In the genomic region with DNA sequence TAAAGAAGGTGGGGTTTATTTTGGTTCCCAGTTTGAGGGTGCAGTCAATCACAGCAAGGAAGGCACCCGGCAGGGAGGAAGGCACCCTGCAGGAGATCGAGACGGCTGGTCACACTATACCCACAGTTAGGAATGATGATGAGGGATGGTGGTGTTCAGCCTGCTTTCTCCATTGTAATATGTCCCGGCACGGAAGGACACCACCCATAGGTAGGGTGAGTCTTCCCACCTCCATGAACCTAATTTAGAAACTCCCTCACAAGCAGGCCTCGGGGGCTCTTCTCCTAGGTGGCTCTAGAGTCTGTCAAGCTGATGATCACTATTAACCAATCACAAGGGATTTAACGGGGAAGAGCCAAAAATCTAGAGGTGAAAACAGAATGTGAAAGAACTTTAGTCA, we compare ENCODE assay signal across 26 mouse cellular contexts. TPM values are rescaled to one million over a fixed set of nuclear protein-coding genes. Genes with fewer than 3 reads are reported as not detected.
A peak's percentile ranks its signal among the peaks of the same experiment; 100 is the strongest.
DNase-seq lines count a peak whose midpoint lies in the region; ATAC-seq and TF ChIP-seq lines count a peak whose summit lies in the region.
"Had no signal": no experiment of that assay in that cellular context is flagged by ENCODE, and none has a peak within 500 bp of the region (broad histone marks: within the 10 kb centered on the region; RNA-seq: fewer than 3 reads in every experiment).

No protein-coding gene starts in this region.

- peak; percentile 17; the same call in 1 of the 2 replicates for TF ChIP-seq POLR2A in CH12.LX (IDR thresholded peaks at IDR 0.05; ENCODE audit: low read depth, low read length)

- TF ChIP-seq EP300 in CH12.LX (IDR thresholded peaks at IDR 0.05; ENCODE audit: low read length) = no peak

- no peak for TF ChIP-seq CTCF in CH12.LX (conservative IDR thresholded peaks at IDR 0.05 in 1 of 2, IDR thresholded peaks at IDR 0.05 in 1 of 2; ENCODE audit: low read depth in 2 of 2, low read length in 2 of 2)

- dilution Hi-C loops in CH12.LX (cut with MboI; ENCODE audit: extremely low pct_ligation_motif_present, extremely low pct_unique_long_range_greater_than_20kb, low sequenced_read_pairs) = no loop called here

- WGBS in intestine, embryonic 15.5 days = 94% methylated on average over 7 of the region's 7 CpGs

- in situ Hi-C loops in CH12.LX (cut with MboI; ENCODE audit: low pct_ligation_motif_present, low pct_unique_long_range_greater_than_20kb, low sequenced_read_pairs) = no loop called here

- DNase-seq in heart, adult 11 months = peak; percentile 90
- no peak for DNase-seq in heart, postnatal 4 days
- no peak for DNase-seq in CH12.LX (ENCODE audit: extremely low read depth)
- DNase-seq in induced T-regulatory cell, adult 2 months (ENCODE audit: low read depth) = peak; percentile 18
- peak; percentile 16 for DNase-seq in naive thymus-derived CD4-positive, alpha-beta T cell, adult 2 months (ENCODE audit: low read depth)
- DNase-seq in embryo, embryonic 10 days (ENCODE audit: low spot score) = no peak
- DNase-seq in gastrocnemius, postnatal 25 days = no peak
- DNase-seq: adrenal gland, adult 2 months; adrenal gland, adult 8-10 months; adrenal gland, postnatal 10 days; adrenal gland, postnatal 14 days; adrenal gland, postnatal 25 days; adrenal gland, postnatal 36 days; B cell, adult 2 months; cerebellum, adult 11 months; cerebellum, adult 11-12 months; cerebellum, adult 18-20 months had no signal

- H3K4me2 ChIP-seq in CH12.LX (ENCODE audit: insufficient read depth, low read depth, poor library complexity, severe bottlenecking) = no peak overlapping the region
- no peak overlapping the region for H3K4me2 ChIP-seq in intestine, embryonic 15.5 days (replicated peaks)

- no peaks in the 10 kb centered on the region; the same call in 1 of the 2 replicates for H3K79me2 ChIP-seq in CH12.LX (replicated peaks; ENCODE audit: control insufficient read depth, extremely low read depth, insufficient read depth, poor library complexity, severe bottlenecking)

- H3K9ac ChIP-seq in CH12.LX (ENCODE audit: insufficient read depth, low read depth) = no peak overlapping the region
- H3K9ac ChIP-seq in intestine, embryonic 15.5 days = no peak overlapping the region

- ATAC-seq in intestine, embryonic 15.5 days = no peak
- ATAC-seq: activated CD4-positive, CD25-positive, alpha-beta regulatory T cell, adult 4 months; CD4-positive, CD25-positive, alpha-beta regulatory T cell, adult 4 months; Patski had no signal

- H3K27ac ChIP-seq in CH12.LX (ENCODE audit: insufficient read depth, low read depth) = no peak overlapping the region
- H3K27ac ChIP-seq in intestine, embryonic 15.5 days = no peak overlapping the region

- H3K4me3 ChIP-seq in CH12.LX (replicated peaks in 1 of 3; ENCODE audit: low read depth in 2 of 3, low read length in 2 of 3, poor library complexity in 1 of 3) = no peak overlapping the region
- H3K4me3 ChIP-seq in intestine, embryonic 15.5 days (replicated peaks) = no peak overlapping the region

- peaks cover 0 to 34% of the 10 kb centered on the region in 2 experiments; a peak in 2 of 4 replicates for H3K4me1 ChIP-seq in CH12.LX (ENCODE audit: control insufficient read depth in 1 of 2, insufficient read depth in 2 of 2)
- no peaks in the 10 kb centered on the region for H3K4me1 ChIP-seq in intestine, embryonic 15.5 days (replicated peaks)

- no peaks in the 10 kb centered on the region for H3K9me3 ChIP-seq in CH12.LX (replicated peaks; ENCODE audit: low read length)
- no peaks in the 10 kb centered on the region for H3K9me3 ChIP-seq in intestine, embryonic 15.5 days
- H3K9me3 ChIP-seq: G1E had no signal

- no peak for TF ChIP-seq RAD21 in CH12.LX (IDR thresholded peaks at IDR 0.05; ENCODE audit: low read depth, low read length)

- peaks cover 53 to 87% of the 10 kb centered on the region in 2 experiments for H3K36me3 ChIP-seq in CH12.LX (replicated peaks in 1 of 2; ENCODE audit: control insufficient read depth in 1 of 2, insufficient read depth in 1 of 2, low read length in 1 of 2)
- H3K36me3 ChIP-seq in intestine, embryonic 15.5 days = no peaks in the 10 kb centered on the region

- H3K27me3 ChIP-seq in CH12.LX (replicated peaks) = no peaks in the 10 kb centered on the region
- H3K27me3 ChIP-seq in intestine, embryonic 15.5 days (replicated peaks) = no peaks in the 10 kb centered on the region
- H3K27me3 ChIP-seq: Patski had no signal

TF ChIP-seq in CH12.LX, 34 proteins besides CTCF, POLR2A, EP300 and RAD21:
- TF ChIP-seq ZC3H11A (IDR thresholded peaks at IDR 0.05; ENCODE audit: low read depth, low read length) (no peak), MAFK (IDR thresholded peaks at IDR 0.05; ENCODE audit: insufficient replicate concordance, low read length) (no peak), ELF1 (IDR thresholded peaks at IDR 0.05; ENCODE audit: low read depth, low read length) (no peak), POLR2AphosphoS2 (IDR thresholded peaks at IDR 0.05; ENCODE audit: low read depth, low read length) (no peak), GABPA (IDR thresholded peaks at IDR 0.05; ENCODE audit: insufficient replicate concordance, low read depth, low read length) (no peak), MAX (IDR thresholded peaks at IDR 0.05; ENCODE audit: low read length) (no peak), JUN (IDR thresholded peaks at IDR 0.05; ENCODE audit: insufficient read depth, low read depth, low read length) (no peak), TBP (conservative IDR thresholded peaks at IDR 0.05; ENCODE audit: low read depth, low read length) (no peak), RCOR1 (conservative IDR thresholded peaks at IDR 0.05; ENCODE audit: low read depth, low read length) (no peak), IRF4 (IDR thresholded peaks at IDR 0.05; ENCODE audit: low read depth, low read length) (no peak), MAZ (IDR thresholded peaks at IDR 0.05; ENCODE audit: low read depth, low read length) (no peak), KAT2A (IDR thresholded peaks at IDR 0.05; ENCODE audit: insufficient replicate concordance, low read length) (no peak), ZKSCAN1 (IDR thresholded peaks at IDR 0.05; ENCODE audit: borderline replicate concordance, low read depth, low read length) (no peak), MXI1 (IDR thresholded peaks at IDR 0.05; ENCODE audit: low read depth, low read length) (no peak), MEF2A (IDR thresholded peaks at IDR 0.05; ENCODE audit: borderline replicate concordance, low read depth, low read length) (no peak), JUND (conservative IDR thresholded peaks at IDR 0.05; ENCODE audit: low read depth, low read length) (no peak), ZMIZ1 (IDR thresholded peaks at IDR 0.05; ENCODE audit: low read depth, low read length) (no peak), USF1 (IDR thresholded peaks at IDR 0.05; ENCODE audit: low read depth, low read length) (no peak), USF2 (conservative IDR thresholded peaks at IDR 0.05; ENCODE audit: low read depth, low read length) (no peak)

RNA-seq across cellular contexts. Expression of gene Pde6h, which starts 0.8 kb away (rescaled TPM):
- total RNA-seq in heart, postnatal 4 days (2021) = not detected
- total RNA-seq in CH12.LX (2012; rRNA removed) (0.04 TPM in 2 replicates), CH12.LX (2014; rRNA removed) (0.08 TPM in 1 of 2 replicates, not detected in the other)
- polyA plus RNA-seq in CH12.LX (2012; ENCODE audit: insufficient read length, low read depth) = 0.04 and 0.30 TPM in 2 replicates
- polyA plus RNA-seq in intestine, embryonic 15.5 days (2015; fragmentation: Nextera tagmentation; extraction: Ambion mirVana) = not detected in 2 replicates
- not detected for total RNA-seq in gastrocnemius, postnatal 25 days (2021)
- total RNA-seq: adrenal gland, adult 18-20 months; adrenal gland, postnatal 36 days; adrenal gland, postnatal 4 days; MEL had no signal
- polyA plus RNA-seq: adrenal gland, adult 2 months; G1E had no signal

RNA-seq across cellular contexts. Expression of gene Erp27, which starts 0.9 kb away (rescaled TPM):
- under 1 TPM in 1 of 2 experiments, not detected in 1; 0.20 TPM for total RNA-seq in heart, postnatal 4 days (2021)
- total RNA-seq in CH12.LX (2012; rRNA removed) = 0.55 and 0.63 TPM in 2 replicates
- total RNA-seq in CH12.LX (2014; rRNA removed) = 0.43 TPM in 1 of 2 replicates, not detected in the other
- 1.8 and 1.9 TPM in 2 replicates for polyA plus RNA-seq in CH12.LX (2012; ENCODE audit: insufficient read length, low read depth)
- polyA plus RNA-seq in intestine, embryonic 15.5 days (2015; fragmentation: Nextera tagmentation; extraction: Ambion mirVana) = 14.6 and 37.0 TPM in 2 replicates
- not detected for total RNA-seq in gastrocnemius, postnatal 25 days (2021)
- total RNA-seq: adrenal gland, adult 18-20 months; adrenal gland, adult 2 months; adrenal gland, postnatal 14 days; adrenal gland, postnatal 25 days; ES-E14; MEL had no signal
- polyA plus RNA-seq: adrenal gland, adult 2 months; G1E had no signal

RNA-seq across cellular contexts. Expression of gene Arhgdib, which starts 18.8 kb away (rescaled TPM):
- total RNA-seq in heart, postnatal 4 days (2021) = 10 to 100 TPM; 33.6 to 39.4 TPM
- total RNA-seq in CH12.LX (2012; rRNA removed) = 348 and 355 TPM in 2 replicates
- total RNA-seq in CH12.LX (2014; rRNA removed) = 297 and 321 TPM in 2 replicates
- polyA plus RNA-seq in CH12.LX (2012; ENCODE audit: insufficient read length, low read depth) = 1,134 and 1,150 TPM in 2 replicates
- polyA plus RNA-seq in intestine, embryonic 15.5 days (2015; fragmentation: Nextera tagmentation; extraction: Ambion mirVana) = 44.5 and 47.8 TPM in 2 replicates
- 10 to 100 TPM in 1 of 2 experiments, 1 to 10 TPM in 1; 6.3 to 12.1 TPM for total RNA-seq in gastrocnemius, postnatal 25 days (2021)

RNA-seq across cellular contexts. Expression of gene Mgp, which starts 47.2 kb away (rescaled TPM):
- 100 to 1,000 TPM; 188 to 201 TPM for total RNA-seq in heart, postnatal 4 days (2021)
- total RNA-seq in CH12.LX (2012; rRNA removed) (not detected in 2 replicates), CH12.LX (2014; rRNA removed) (not detected in 2 replicates)
- polyA plus RNA-seq in CH12.LX (2012; ENCODE audit: insufficient read length, low read depth) = not detected in 2 replicates
- polyA plus RNA-seq in intestine, embryonic 15.5 days (2015; fragmentation: Nextera tagmentation; extraction: Ambion mirVana) = 121 and 122 TPM in 2 replicates
- 100 to 1,000 TPM; 102 to 127 TPM for total RNA-seq in gastrocnemius, postnatal 25 days (2021)
- total RNA-seq: ES-E14, MEL had no signal
- polyA plus RNA-seq: activated CD4-positive, CD25-positive, alpha-beta regulatory T cell, adult 4 months; CD4-positive, CD25-positive, alpha-beta regulatory T cell, adult 4 months; G1E had no signal

Comparison
In these comparisons a context has a peak if more than half of its experiments do, and no peak if none do; other contexts are left out.
1. DNase-seq: peak in heart, adult 11 months (single experiment), induced T-regulatory cell, adult 2 months (single experiment) and naive thymus-derived CD4-positive, alpha-beta T cell, adult 2 months (single experiment); none in heart, postnatal 4 days (single experiment), CH12.LX (single experiment), embryo, embryonic 10 days (single experiment) and gastrocnemius, postnatal 25 days (single experiment).
2. RNA of gene Arhgdib, which starts 18.8 kb away (total RNA-seq): 297 to 355 TPM in CH12.LX; 33.6 to 39.4 TPM in heart, postnatal 4 days and 6.3 to 12.1 TPM in gastrocnemius, postnatal 25 days; every median in the first group is over 4 times any median in the second.